Mouse (Mus musculus) cerebellum, adult 11-12 months (tissue): ENCODE data around the gene Dnttip1.
"Not testable (repeated sequence)": the region's sequence is repeated elsewhere in the genome, so short reads cannot be mapped to it uniquely, and the experiment has no call there.

Source experiments
- DNase-seq: peaks from one replicate; pipeline ENCODE4 v3.0.0; 2022

Gene Dnttip1

DNA sequence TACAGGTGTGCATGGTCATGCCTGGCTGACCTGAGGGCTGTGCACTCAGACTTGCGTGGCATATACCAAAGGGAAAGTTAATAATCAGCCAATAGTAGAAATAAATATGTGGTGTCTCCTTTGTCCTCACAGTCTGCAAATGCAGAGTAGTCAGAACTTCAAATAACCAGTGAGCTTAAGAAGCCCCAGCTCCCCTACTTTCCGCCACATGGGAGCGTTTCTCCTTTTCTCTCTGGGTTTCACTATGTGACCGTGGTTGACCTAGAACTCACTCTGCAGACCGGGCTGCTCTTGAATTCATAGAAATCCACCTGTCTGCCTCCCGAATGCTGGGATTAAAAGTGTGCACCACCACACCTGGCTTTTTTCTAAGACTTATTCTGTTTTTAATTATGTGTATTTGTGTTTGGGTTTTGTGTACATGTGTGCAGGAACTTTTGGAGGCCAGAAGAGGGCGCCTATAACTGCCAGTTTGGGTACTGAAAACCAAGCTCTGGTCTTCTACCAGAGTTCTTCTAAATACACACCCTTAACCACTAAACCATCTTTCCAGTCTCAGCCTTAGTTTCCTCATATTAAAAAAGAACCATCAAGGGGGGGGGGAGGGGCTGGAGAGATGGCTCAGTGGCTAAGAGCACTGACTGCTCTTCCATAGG is 38.3 kb downstream of the Dnttip1 start:
- DNase-seq: no peak

DNA sequence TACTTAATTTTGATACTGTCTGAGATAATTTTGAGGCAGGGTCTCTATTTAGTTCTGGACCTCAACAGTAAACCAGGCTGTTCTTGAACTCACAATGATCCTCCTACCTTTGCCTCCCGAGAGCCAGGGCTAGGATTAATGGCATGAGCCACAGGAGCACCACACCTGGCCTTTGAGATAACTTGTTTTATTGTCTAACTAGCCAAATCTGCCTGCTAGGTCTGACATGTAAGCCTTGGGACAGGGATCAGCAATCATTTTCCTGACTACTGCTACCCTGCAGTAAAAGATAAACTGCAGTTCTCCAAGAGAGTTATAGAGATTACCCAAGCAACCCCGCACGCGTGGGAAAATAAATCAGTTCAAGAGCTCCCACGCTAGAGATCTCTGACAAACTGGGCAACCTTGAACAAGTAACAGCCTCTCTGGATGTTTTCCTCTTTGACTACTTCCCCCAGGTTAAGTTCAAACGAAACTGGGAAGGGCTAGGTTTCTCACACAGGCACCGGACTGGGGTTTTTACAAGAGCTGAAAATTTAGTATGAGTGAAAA is 39.2 kb downstream of the Dnttip1 start:
- DNase-seq: no peak

DNA sequence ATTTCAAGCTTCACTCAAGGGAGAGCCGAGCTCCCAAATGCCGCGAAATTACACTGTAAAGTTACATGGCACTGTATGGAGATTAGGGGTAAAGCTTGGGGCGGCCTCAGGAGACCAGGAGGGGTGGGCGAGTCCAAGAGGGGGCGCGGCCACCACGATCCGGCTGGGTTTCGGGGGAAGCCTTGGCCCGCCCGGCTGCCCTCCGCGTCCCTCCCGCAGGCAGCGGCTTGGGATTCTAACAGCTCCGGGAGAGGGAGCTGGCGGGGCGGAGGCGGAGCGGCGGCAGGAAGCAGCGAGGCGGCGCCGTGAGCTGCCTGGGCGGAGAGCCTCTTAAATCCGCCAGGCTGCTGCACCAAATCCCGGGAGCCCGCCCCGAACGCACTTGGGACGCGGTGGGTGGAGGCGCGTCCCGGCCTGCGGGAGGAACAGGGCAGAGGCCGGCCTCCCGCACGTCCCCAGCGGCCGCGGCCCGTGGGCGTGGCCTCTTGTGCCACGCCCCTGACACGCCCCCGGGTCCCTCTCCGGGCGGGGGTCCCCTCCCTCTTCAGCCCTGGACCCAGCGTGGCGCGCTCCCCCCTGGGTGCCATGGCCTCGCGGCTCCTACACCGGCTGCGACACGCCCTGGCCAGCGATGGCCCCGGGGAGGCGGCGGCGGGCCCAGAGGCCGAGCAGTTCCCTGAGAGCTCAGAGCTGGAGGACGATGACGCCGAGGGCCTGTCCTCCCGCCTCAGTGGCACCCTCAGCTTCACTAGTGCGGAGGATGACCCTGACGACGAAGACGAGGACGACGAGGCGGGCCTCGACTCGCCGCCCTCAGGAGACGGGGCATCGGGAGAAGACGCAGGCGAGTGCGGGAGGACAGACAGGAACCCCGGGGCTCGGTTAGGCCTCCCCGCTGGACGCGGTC is 40.0 kb downstream of the Dnttip1 start, which contains the start of gene Snx21:
TSS of gene Snx21 (plus strand) at position 343 of the 907 bp plus-strand sequence.
- DNase-seq: peak; percentile 95

- DNase-seq: peak; percentile 60
Measured at GRCm38 (mm10) chr2:164786388-164786885, 40.7 kb downstream of the Dnttip1 start.

DNA sequence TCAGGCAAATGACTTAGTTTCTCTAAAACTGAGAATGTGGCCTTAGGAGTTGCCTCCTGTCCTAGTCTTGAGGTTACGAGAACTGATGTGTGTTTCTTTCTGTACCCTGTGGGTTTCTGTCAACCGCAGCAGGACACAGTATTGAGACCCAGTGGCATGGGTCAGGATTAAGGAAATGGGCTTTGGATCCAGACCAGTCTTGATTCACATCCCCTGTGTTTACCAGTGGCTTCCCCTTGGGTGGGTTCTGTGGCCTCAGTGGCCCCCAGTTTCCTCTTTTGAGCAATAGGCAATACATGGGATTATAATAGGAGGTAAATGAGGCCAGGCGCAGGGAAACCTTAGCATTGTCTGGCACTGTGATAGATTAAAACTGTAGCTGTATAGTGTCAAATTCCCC is 41.2 kb downstream of the Dnttip1 start:
- no peak for DNase-seq

- DNase-seq: no peak
Measured at GRCm38 (mm10) chr2:164787779-164788178, 42.0 kb downstream of the Dnttip1 start.

GRCm38 (mm10) chr2:164788411-164788810 is 42.6 kb downstream of the Dnttip1 start:
- DNase-seq: peak; percentile 31

DNA sequence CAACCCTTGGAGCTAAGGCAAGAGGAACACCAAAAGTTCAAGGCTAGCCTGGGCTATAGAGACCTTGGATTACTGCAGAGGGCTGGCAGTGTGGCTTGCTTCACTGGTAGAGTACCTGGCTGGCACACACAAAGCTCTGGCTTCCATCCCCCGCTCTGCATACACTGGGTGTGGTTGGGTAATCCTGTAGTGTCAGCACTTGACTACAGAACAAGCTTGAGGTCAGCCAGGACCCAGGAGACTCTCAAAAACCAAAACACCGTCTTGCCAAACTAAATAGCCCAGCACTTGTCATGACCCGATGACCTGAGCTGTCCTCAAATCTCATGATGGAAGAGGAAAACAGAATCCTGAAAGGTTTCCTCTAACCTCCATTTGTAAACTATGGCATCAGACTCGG is 44.7 kb downstream of the Dnttip1 start:
- DNase-seq: peak; percentile 37

- DNase-seq: peak; percentile 70
Measured at GRCm38 (mm10) chr2:164791841-164792261, 46.1 kb downstream of the Dnttip1 start.

DNA sequence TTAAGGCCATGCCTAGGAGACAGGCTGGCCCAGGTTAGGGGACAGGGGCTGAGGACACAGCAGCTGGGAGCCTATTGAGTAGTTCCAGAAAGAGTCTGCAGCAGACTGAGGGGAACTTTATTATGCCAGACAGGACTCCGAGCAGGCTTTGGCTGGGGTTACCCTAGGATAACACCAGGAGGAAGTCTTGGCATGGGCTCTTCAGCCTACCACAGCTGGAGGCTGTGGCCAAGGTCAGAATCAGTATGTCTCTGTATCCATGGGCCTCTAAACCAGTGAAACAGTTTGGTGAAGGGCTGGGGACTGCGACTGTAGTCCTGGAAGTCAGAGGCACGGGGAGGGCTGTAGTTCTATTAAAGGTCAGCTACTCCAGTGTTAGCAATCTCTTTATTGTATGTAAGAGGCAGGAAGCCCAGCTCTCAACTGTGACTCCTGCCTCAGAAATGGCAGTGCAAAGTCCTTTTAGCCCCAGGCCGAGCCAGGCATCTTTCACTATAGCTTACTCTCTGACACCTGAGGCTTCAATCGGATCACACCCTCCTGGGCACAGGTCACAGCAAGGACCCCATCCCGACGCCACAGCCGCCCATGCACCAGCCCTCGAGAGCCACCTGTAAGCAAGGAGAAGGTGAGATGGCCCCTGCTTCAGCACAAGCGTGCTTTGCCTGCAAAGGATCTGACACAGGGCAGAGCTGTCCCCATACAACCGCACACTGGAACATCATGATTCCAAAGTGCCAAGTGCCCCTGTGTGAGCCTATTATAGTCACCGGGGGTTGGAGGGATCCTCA is 46.8 kb downstream of the Dnttip1 start:
- peak; percentile 47 for DNase-seq

GRCm38 (mm10) chr2:164793236-164793635 is 47.5 kb downstream of the Dnttip1 start:
- DNase-seq: peak; percentile 81

GRCm38 (mm10) chr2:164793772-164794171 is 48.0 kb downstream of the Dnttip1 start:
- DNase-seq: peak; percentile 31

DNA sequence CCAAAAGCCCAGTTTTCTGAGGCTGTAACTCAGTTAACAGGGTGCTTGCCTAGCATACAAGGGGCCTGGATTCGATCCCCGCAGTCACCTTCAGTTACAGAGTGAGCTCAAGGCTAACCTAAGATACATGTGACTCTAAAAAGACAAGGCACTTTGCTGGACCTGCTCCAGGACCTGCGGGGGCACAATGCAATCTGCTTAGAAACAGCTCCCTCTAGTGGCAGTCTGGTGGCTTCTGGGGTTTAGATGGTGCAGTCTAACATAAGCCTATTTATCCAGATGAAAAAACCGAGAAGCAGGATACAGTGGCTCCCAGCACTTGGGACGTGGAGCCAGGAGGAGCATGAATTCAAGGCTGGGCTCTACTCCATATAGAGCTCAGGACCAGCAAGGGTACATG is 48.5 kb downstream of the Dnttip1 start:
- peak; percentile 82 for DNase-seq

DNA sequence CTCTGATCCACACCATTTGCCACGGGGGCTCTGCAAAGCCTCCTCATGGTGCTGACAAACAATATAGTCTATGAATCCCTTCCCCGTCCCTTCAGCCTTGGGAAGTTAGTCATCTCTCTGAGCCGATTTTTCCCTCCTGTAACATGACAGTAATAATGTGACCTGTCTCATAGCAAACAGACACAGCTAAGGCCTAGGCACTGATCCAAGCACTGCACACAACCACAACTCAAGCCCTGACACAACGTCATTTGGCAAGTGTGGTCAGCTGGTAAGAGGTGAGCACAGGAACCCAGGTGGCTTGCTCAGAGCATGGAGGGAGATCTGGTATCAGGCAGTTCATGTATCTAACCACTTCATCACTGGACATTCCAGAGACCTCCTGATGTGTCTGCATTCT is 50.1 kb downstream of the Dnttip1 start:
- DNase-seq: peak; percentile 20

DNA sequence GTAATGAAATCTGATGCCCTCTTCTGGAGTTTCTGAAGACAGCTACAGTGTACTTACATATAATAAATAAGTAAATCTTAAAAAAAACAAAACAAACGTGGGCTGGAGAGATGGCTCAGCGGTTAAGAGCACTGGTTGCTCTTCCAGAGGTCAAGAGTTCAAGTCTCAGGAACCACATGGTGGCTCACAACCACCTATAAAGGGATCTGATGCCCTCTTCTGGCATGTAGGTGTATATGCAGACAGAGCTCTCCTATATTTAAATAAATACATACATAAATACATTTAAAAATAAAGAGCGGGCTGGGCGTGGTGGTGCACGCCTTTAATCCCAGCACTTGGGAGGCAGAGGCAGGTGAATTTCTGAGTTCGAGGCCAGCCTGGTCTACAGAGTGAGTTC is 52.8 kb downstream of the Dnttip1 start:
- not testable (repeated sequence) for DNase-seq

DNA sequence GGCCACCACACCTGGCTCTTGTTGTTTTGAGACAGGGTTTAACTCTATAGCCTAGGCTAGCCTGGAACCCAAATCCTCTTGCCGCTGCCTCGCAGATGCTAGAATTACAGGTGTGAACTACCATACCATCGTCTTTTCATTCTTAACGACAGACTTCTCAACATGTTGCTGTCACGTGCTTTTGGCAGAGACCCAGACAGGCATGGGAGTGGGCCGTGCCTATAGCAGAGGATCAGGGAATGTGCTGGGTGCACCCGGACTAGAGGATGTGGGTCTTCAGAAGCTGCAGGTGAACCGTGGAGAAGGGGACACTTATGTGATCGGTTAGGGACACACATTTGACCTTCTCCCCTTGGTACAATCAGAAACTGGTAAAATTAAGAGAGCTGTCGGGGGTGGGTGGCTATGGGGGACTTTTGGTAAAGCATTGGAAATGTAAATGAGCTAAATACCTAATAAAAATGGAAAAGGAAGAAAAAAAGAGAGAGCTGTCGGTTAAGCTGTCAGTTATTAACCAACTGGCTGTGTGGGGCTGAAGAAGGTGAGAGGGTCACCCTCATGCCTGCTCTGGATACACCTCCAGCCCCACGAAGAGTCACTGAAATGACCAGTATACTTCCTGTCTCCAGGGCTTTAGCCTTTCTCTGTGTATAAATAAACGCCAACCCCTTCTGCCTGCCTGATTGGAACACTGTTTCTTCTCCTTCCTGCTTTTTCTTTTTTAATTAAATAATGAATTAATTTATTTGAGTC is 54.6 kb downstream of the Dnttip1 start:
- DNase-seq: no peak

DNA sequence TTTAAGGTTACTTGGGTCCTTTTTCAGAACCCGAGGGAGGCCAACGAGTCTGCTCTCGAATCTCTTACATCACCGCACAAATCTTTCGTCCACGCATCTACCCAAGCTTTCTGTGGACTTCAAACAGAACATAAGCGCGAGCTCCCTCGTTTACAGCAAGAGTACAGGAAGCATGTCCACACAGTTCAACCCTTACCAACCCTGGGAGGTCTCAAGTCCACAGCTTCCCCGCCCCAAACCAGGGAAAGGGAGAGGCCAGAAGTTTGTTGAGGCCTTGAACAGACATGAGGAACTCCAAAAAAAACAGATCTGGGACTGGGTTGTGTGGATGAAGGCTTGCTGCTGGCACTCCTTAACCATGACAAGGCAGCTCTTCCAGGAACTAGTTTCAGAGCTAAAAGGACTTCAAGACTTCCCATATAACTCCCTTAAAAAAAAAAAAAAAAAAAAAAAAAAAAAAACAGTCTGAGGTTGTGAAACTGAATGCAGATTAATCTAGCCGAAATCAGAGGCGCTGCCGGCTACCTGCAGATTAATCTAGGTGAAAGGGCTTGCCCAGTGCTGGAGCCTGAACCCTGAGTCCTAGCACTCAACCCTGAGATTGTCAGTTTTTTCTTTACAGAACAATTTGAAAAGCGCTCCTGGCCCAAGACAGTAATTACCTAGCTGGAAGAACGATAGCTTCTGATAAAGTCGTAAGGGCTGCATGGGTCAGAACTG is 57.6 kb downstream of the Dnttip1 start:
- no peak for DNase-seq

DNA sequence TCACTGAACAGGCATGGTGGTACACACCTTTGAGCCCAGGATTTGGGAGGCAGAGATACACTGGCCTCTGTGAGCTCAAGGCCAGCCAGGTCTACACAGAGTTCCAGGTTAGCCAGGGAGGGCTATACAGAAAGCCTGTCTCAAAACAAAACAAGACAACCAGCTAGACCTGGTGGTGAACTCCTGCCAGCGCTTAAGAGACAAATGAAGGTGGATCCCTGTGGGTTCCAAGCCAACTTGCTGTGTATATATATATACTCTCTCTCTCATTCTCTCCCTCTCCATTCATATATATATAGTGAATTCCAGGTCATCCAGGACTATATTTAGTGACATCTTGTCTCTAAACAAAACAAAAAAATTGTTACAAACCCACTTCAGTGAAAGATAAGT is 58.1 kb downstream of the Dnttip1 start:
- DNase-seq: no peak

GRCm38 (mm10) chr2:164804533-164805331 is 58.9 kb downstream of the Dnttip1 start, which contains the start of the genes Acot8 and Zswim3:
Acot8 (minus strand) TSS chr2:164804882.
Zswim3 (plus strand) TSS chr2:164805098.
- DNase-seq: peak; percentile 97

GRCm38 (mm10) chr2:164805332-164805718 is 59.5 kb downstream of the Dnttip1 start:
- no peak for DNase-seq
